Mouse (Mus musculus) testis, adult 2 months (tissue): ENCODE results near the gene Uggt1.

Experiments used
- CTCF ChIP-seq: fragments of 200-500 bp; IDR thresholded peaks from 2 replicates; pipeline ENCODE4 v1.5.1; 2012; ENCODE audit warnings: low read depth, mild to moderate bottlenecking, inconsistent platforms, low read length, moderate library complexity; ENCODE audit not compliant: control insufficient read depth, insufficient read depth, insufficient replicate concordance
- POLR2A ChIP-seq: fragments of 200-500 bp; IDR thresholded peaks from 2 replicates; pipeline ENCODE4 v1.6.1; 2012; ENCODE audit warnings: low read depth, mild to moderate bottlenecking, inconsistent platforms, low read length, moderate library complexity; ENCODE audit not compliant: control insufficient read depth

- TF ChIP-seq POLR2A (no peak), CTCF (no peak)
Measured at GRCm38 (mm10) chr1:36132211-36132610, 112.3 kb downstream of the Uggt1 start.
